Mouse (Mus musculus): ENCODE measurements around the gene Plekha7. TPM values are rescaled to one million over a fixed set of nuclear protein-coding genes. Genes with fewer than 3 reads are reported as not detected.

Plekha7 gene
- 5.8 and 6.9 TPM in 2 replicates for polyA plus RNA-seq (2016; fragmentation: Nextera tagmentation; extraction: Ambion mirVana)

- H3K27ac ChIP-seq: peak within 1 kb of the TSS; percentile 56
- peaks cover 29% of the 10 kb centered on the region for H3K4me1 ChIP-seq
- H3K9me3 ChIP-seq (replicated peaks): no peaks in the 10 kb centered on the region
- peak; percentile 83 for DNase-seq (ENCODE audit: low spot score)
- under 1% methylated on average over 64 of the region's 65 CpGs for WGBS
- no peaks in the 10 kb centered on the region for H3K36me3 ChIP-seq
- H3K27me3 ChIP-seq (ENCODE audit: low read depth, poor library complexity, severe bottlenecking): peaks cover 40% of the 10 kb centered on the region
- peak within 1 kb of the TSS; percentile 79 for H3K4me3 ChIP-seq
Measured at GRCm38 (mm10) chr7:116307871-116308631, at the start of gene Plekha7. Gene Plekha7 (minus strand): TSS chr7:116308376.

DNA sequence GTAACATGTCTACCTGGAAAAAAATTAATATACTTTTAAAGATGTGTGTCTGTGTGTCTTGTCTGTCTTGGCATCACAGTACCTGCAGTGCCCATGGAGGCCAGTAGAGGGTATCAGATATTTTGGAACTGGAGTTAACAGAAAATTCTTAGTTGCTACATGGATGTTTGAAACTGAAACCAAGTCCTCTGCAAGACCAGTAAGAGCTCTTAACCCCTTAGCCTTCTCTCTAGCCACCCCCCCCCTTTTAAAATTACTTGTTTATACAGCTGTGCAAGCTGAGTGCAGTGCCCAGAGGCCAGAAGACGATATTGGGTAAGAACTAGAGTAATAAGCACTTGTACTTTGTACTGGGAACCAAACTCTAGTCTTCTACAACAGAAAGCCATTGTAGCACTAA is 28.1 kb upstream of the Plekha7 start:
- 78% methylated on average over 1 of the region's 1 CpGs for WGBS

DNA sequence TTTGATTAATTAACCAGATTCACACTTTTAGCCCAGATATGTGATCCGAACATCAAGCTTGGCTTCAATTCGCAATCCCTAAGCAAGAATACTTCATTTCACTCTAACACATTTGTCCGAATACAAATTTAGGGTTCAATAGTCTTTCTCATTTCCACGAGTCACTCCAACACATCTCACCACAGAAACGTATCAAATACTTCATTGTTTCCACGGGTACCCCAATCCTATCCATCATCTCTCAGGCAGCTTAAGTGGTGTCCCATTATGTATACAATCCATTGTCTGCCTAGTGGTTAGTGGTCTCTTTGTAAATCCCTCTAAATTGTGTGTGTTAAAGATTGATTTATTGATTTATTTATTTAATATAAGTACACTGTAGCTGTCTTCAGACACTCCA is 27.0 kb upstream of the Plekha7 start:
- Histone ChIP-seq H3K36me3 (peaks cover 56% of the 10 kb centered on the region), H3K27ac (no peak overlapping the region), H3K4me3 (peak overlapping the region; percentile 93), H3K27me3 (ENCODE audit: low read depth, poor library complexity, severe bottlenecking) (no peaks in the 10 kb centered on the region), H3K4me1 (peaks cover 13% of the 10 kb centered on the region), H3K9me3 (replicated peaks) (no peaks in the 10 kb centered on the region)
- WGBS: 90% methylated on average over 6 of the region's 6 CpGs
- DNase-seq (ENCODE audit: low spot score): no peak

More for the DNA sequence above, 28.1 kb upstream of the Plekha7 start:
- DNase-seq (ENCODE audit: low spot score): no peak
- H3K27ac ChIP-seq: no peak overlapping the region
- H3K36me3 ChIP-seq: peaks cover 54% of the 10 kb centered on the region
- no peaks in the 10 kb centered on the region for H3K9me3 ChIP-seq (replicated peaks)
- H3K4me1 ChIP-seq: peaks cover 13% of the 10 kb centered on the region
- no peaks in the 10 kb centered on the region for H3K27me3 ChIP-seq (ENCODE audit: low read depth, poor library complexity, severe bottlenecking)
- no peak overlapping the region for H3K4me3 ChIP-seq

DNA sequence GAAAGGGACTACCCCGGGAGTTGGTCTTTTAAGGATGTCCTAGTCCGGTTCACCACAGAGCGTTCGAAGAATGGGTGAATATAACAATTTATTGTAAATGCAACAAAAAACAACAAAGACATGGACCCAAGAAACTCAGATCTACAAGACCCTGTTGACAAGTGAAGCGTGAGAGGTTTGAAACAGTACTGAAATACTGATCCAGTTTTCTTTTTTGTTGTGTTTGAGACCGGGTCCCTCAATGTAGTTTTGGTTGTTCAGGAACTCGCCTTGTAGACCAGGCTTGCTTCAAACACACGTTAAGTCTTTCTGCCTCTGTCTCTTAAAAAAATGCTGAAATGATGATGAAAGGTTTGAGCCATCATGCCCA is 26.5 kb upstream of the Plekha7 start:
- H3K4me3 ChIP-seq: peak overlapping the region; percentile 93
- 26% methylated on average over 8 of the region's 8 CpGs for WGBS
- H3K27me3 ChIP-seq (ENCODE audit: low read depth, poor library complexity, severe bottlenecking): no peaks in the 10 kb centered on the region
- no peak for DNase-seq (ENCODE audit: low spot score)
- no peaks in the 10 kb centered on the region for H3K9me3 ChIP-seq (replicated peaks)
- peak overlapping the region; percentile 97 for H3K27ac ChIP-seq
- H3K4me1 ChIP-seq: peaks cover 13% of the 10 kb centered on the region
- peaks cover 56% of the 10 kb centered on the region for H3K36me3 ChIP-seq

GRCm38 (mm10) chr7:116333713-116334668 is 25.8 kb upstream of the Plekha7 start, which contains the start of gene Rps13:
Gene Rps13 (minus strand): TSS chr7:116334195.
- DNase-seq (ENCODE audit: low spot score): peak; percentile 98
- under 1% methylated on average over 78 of the region's 78 CpGs for WGBS
- no peaks in the 10 kb centered on the region for H3K27me3 ChIP-seq (ENCODE audit: low read depth, poor library complexity, severe bottlenecking)
- H3K27ac ChIP-seq: peak within 1 kb of the TSS; percentile 97
- H3K9me3 ChIP-seq (replicated peaks): no peaks in the 10 kb centered on the region
- H3K4me3 ChIP-seq: peak within 1 kb of the TSS; percentile 93
- H3K4me1 ChIP-seq: peaks cover 13% of the 10 kb centered on the region
- H3K36me3 ChIP-seq: peaks cover 55% of the 10 kb centered on the region

DNA sequence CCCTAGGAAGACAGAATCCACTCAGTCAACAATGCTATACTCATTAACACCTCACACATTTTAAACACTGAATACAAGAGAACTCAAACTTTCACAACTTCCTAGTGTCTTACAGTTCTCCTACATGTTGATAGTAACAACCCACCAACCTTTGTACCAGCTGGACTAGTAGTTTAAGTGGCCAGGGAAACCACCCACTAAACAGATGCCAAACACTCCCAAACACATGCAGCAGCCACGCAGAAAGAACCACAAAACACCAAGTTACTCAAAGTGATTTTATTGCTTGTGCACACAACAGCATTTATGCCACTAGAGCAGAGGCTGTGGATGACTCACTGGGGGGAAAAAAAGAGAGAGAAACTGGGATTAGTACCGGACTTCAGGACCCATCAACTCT is 23.1 kb upstream of the Plekha7 start:
- H3K4me3 ChIP-seq: no peak overlapping the region
- H3K9me3 ChIP-seq (replicated peaks): no peaks in the 10 kb centered on the region
- H3K27ac ChIP-seq: no peak overlapping the region
- WGBS: 89% methylated on average over 2 of the region's 2 CpGs
- no peaks in the 10 kb centered on the region for H3K27me3 ChIP-seq (ENCODE audit: low read depth, poor library complexity, severe bottlenecking)
- H3K36me3 ChIP-seq: peaks cover 60% of the 10 kb centered on the region
- DNase-seq (ENCODE audit: low spot score): no peak
- H3K4me1 ChIP-seq: peaks cover 13% of the 10 kb centered on the region

DNA sequence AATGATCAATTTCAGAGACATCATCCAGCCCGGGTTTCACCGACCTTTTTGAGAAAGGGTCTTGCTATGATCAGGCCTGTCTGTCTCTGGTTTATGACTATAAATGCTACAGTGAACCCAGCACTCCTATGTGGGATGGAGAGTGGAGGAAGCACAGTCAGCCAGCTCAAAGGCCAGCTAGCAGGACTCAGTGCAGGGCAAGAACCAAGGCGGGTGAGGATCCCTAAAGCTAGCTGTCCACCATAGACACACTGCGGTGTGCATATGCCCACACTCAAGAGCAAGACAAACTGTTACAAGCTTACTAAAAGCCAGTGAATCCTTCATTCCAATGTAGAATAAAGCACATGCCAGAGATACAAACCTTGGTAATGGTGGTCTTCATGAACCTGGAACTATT is 21.7 kb upstream of the Plekha7 start:
- Histone ChIP-seq H3K27ac (no peak overlapping the region), H3K9me3 (replicated peaks) (no peaks in the 10 kb centered on the region), H3K4me3 (no peak overlapping the region), H3K27me3 (ENCODE audit: low read depth, poor library complexity, severe bottlenecking) (no peaks in the 10 kb centered on the region), H3K36me3 (peaks cover 59% of the 10 kb centered on the region), H3K4me1 (peaks cover 13% of the 10 kb centered on the region)
- 92% methylated on average over 4 of the region's 4 CpGs for WGBS
- DNase-seq (ENCODE audit: low spot score): no peak

DNA sequence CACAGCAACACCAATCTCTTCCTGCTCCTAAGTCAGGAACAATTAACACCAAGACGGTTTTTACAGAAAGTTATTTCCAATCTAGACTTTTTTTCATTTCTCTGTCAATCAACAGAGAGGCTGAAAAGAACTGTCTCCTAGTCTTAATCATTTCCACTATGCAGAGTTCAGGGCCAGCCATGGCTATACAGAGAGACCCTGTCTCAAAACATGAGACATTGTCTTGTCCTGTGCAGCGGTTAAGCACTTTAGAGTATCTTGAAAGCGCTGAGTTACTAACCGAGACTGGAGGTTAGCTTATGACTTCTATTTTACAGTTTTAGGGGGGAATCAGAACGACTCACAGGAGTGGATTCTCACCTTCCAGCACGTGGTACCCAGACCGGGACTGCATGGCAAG is 20.6 kb upstream of the Plekha7 start:
- H3K27me3 ChIP-seq (ENCODE audit: low read depth, poor library complexity, severe bottlenecking): no peaks in the 10 kb centered on the region
- peaks cover 59% of the 10 kb centered on the region for H3K36me3 ChIP-seq
- H3K27ac ChIP-seq: no peak overlapping the region
- no peak overlapping the region for H3K4me3 ChIP-seq
- H3K9me3 ChIP-seq (replicated peaks): no peaks in the 10 kb centered on the region
- WGBS: 79% methylated on average over 7 of the region's 7 CpGs
- H3K4me1 ChIP-seq: peaks cover 7% of the 10 kb centered on the region
- DNase-seq (ENCODE audit: low spot score): no peak

GRCm38 (mm10) chr7:116327901-116328300 is 19.7 kb upstream of the Plekha7 start:
- DNase-seq (ENCODE audit: low spot score): no peak
- WGBS: 95% methylated on average over 5 of the region's 5 CpGs
- no peaks in the 10 kb centered on the region for H3K9me3 ChIP-seq (replicated peaks)
- no peaks in the 10 kb centered on the region for H3K27me3 ChIP-seq (ENCODE audit: low read depth, poor library complexity, severe bottlenecking)
- no peak overlapping the region for H3K4me3 ChIP-seq
- H3K36me3 ChIP-seq: peaks cover 56% of the 10 kb centered on the region
- H3K27ac ChIP-seq: no peak overlapping the region
- peaks cover 5% of the 10 kb centered on the region for H3K4me1 ChIP-seq

- peak; percentile 72 for DNase-seq (ENCODE audit: low spot score)
- 40% methylated on average over 10 of the region's 10 CpGs for WGBS
Measured at GRCm38 (mm10) chr7:116323331-116323964, 15.3 kb upstream of the Plekha7 start.

DNA sequence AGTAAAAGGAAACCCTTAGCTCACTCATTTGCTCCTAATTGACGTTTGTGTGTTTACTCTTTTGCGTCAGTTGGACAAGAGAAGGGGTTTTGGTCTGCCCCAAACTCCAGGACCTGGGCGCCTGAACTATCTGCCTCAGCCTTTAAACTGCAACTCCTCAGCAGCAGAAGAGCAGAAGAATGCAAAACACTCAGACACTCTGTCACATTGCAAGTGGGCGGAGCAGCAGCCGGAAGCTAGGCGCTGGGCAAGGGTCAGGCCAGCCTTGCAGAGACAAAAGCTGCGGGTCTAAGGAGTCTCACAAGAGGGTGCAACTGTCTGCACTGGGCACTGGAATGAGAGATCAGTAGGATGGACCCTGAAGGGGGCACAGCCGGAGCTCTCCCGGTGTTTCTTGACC is 1.3 kb upstream of the Plekha7 start:
- Histone ChIP-seq H3K27me3 (ENCODE audit: low read depth, poor library complexity, severe bottlenecking) (peaks cover 40% of the 10 kb centered on the region), H3K27ac (no peak overlapping the region), H3K4me3 (0 out of 2 replicates have a peak overlapping the region, but pooled peaks have one; percentile 7), H3K36me3 (no peaks in the 10 kb centered on the region), H3K4me1 (peaks cover 29% of the 10 kb centered on the region), H3K9me3 (replicated peaks) (no peaks in the 10 kb centered on the region)
- peak; percentile 49 for DNase-seq (ENCODE audit: low spot score)
- WGBS: 12% methylated on average over 9 of the region's 9 CpGs

More at GRCm38 (mm10) chr7:116323331-116323964, 15.3 kb upstream of the Plekha7 start:
- no peak overlapping the region for H3K27ac ChIP-seq
- H3K27me3 ChIP-seq (ENCODE audit: low read depth, poor library complexity, severe bottlenecking): no peaks in the 10 kb centered on the region
- H3K9me3 ChIP-seq (replicated peaks): no peaks in the 10 kb centered on the region
- no peak overlapping the region for H3K4me3 ChIP-seq
- no peaks in the 10 kb centered on the region for H3K4me1 ChIP-seq
- peaks cover 12% of the 10 kb centered on the region for H3K36me3 ChIP-seq

DNA sequence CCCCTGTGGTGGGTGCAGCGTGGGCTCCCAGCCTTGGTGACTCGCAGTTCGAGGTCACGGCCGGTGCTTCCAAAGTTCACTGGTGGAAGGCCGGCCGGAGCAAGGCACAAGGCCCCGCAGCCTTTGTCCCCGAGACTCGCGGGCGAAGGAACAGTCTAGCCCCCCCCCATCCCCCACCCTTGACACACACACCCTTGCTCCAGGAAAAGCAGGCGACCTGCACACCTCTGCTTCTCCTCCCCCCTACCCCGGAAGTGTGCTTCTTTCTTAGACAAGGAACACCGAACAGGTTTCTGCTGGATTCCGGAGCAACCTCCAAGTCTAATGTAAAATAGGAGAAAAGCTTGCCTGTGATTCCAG is 436 bp upstream of the Plekha7 start:
- Histone ChIP-seq H3K36me3 (no peaks in the 10 kb centered on the region), H3K4me1 (peaks cover 29% of the 10 kb centered on the region), H3K9me3 (replicated peaks) (no peaks in the 10 kb centered on the region), H3K27me3 (ENCODE audit: low read depth, poor library complexity, severe bottlenecking) (peaks cover 40% of the 10 kb centered on the region), H3K27ac (peak overlapping the region; percentile 56), H3K4me3 (peak overlapping the region; percentile 79)
- WGBS: 3% methylated on average over 15 of the region's 16 CpGs
- peak; percentile 64 for DNase-seq (ENCODE audit: low spot score)
